Mouse (Mus musculus): ENCODE data around the gene Gtdc1. TPM values are rescaled to one million over a fixed set of nuclear protein-coding genes. Genes with fewer than 3 reads are reported as not detected.
A peak's percentile ranks its signal among the peaks of the same experiment; 100 is the strongest.

The Gtdc1 gene
- polyA plus RNA-seq, 1 experiment from 2014 or later = 13.7 TPM

GRCm38 (mm10) chr2:44539121-44539634 is 388.3 kb downstream of the Gtdc1 start:
- Histone ChIP-seq H3K36me3 (no peaks in the 10 kb centered on the region), H3K27me3 (no peaks in the 10 kb centered on the region), H3K9me3 (no peaks in the 10 kb centered on the region), H3K9ac (replicated peaks) (no peak overlapping the region), H3K27ac (replicated peaks) (no peak overlapping the region), H3K4me2 (replicated peaks) (no peak overlapping the region), H3K4me3 (no peak overlapping the region), H3K4me1 (no peaks in the 10 kb centered on the region)
- no peak for ATAC-seq (ENCODE audit: low FRiP score, low read depth)
- 65% methylated on average over 5 of the region's 5 CpGs for WGBS

GRCm38 (mm10) chr2:44538135-44538534 is 389.3 kb downstream of the Gtdc1 start:
- H3K4me1 ChIP-seq = no peaks in the 10 kb centered on the region
- H3K27ac ChIP-seq (replicated peaks) = no peak overlapping the region
- no peak overlapping the region for H3K9ac ChIP-seq (replicated peaks)
- H3K9me3 ChIP-seq = no peaks in the 10 kb centered on the region
- WGBS = 13% methylated on average over 4 of the region's 4 CpGs
- H3K36me3 ChIP-seq = no peaks in the 10 kb centered on the region
- H3K4me2 ChIP-seq (replicated peaks) = no peak overlapping the region
- H3K27me3 ChIP-seq = no peaks in the 10 kb centered on the region
- ATAC-seq (ENCODE audit: low FRiP score, low read depth) = no peak
- no peak overlapping the region for H3K4me3 ChIP-seq

DNA sequence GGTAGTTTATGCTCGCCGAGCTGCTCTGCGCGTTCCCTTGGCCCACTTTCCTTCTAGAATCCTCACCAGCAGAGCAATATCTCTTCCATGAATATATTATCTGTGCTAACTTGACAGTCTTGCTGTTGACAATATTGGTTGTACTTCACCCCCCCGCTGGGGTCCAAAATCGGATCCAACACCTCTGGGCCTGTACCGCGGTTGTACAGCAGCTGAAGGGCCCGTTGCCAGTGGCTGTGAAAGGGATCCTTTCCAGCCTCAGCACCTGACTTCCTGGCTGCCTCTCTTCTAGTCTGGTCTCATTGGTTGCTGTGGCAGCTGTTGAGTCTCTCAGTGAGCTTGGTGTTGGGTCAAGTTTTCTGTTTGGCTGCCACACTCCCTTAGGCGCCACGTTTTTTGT is 391.7 kb downstream of the Gtdc1 start:
- H3K36me3 ChIP-seq = no peaks in the 10 kb centered on the region
- ATAC-seq (ENCODE audit: low FRiP score, low read depth) = no peak
- H3K27ac ChIP-seq (replicated peaks) = no peak overlapping the region
- no peaks in the 10 kb centered on the region for H3K4me1 ChIP-seq
- H3K4me2 ChIP-seq (replicated peaks) = no peak overlapping the region
- WGBS = 96% methylated on average over 11 of the region's 11 CpGs
- H3K9ac ChIP-seq (replicated peaks) = no peak overlapping the region
- H3K27me3 ChIP-seq = no peaks in the 10 kb centered on the region
- H3K9me3 ChIP-seq = no peaks in the 10 kb centered on the region
- H3K4me3 ChIP-seq = no peak overlapping the region

GRCm38 (mm10) chr2:44535136-44535675 is 392.3 kb downstream of the Gtdc1 start:
- 89% methylated on average over 10 of the region's 10 CpGs for WGBS

DNA sequence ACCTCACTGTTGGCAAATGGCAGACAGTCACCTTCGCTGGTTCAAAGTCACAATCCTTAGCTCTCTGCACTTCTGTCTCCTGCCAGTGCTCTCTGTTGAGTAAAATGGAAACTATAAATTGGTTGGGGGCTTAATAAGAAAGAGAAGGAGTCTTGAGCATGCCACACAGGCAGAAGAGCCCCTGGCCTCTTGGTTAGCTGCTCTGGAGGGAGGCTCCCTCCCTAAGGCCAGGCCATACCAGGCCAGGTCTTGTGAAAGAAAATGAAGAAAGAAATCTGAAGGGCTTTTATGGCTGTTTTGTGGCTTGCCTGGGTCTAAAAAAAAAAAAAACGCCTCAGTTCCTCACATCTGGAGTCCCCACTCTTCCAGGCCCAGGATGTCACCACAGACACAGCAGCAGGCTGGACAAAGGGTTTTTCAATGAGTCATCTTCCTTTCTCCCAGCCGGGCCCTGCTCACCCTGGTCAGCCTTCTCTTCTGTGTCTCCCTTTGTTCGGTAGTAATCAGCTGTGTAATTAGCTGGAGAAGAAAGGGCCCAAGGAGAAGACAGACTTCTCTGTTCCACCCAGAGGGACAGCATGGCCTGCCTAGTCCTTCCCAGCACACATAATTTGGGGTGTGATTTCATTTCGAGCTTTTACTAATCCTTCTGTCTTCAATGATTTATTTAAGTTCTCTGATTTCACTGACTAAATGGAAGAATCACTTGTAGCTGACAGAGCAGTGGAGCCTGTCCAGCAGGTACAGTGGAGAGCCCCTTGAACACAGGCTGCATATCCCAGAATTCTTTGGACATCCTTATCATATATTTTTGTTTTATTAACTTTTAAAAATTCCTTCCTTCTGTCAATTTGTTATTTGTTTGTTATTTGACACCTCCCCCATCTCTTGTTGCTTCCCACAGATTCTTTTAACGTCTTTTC is 401.1 kb downstream of the Gtdc1 start:
- H3K4me3 ChIP-seq = no peak overlapping the region
- no peak overlapping the region for H3K4me2 ChIP-seq (replicated peaks)
- ATAC-seq (ENCODE audit: low FRiP score, low read depth) = peak; percentile 75
- no peaks in the 10 kb centered on the region for H3K27me3 ChIP-seq
- H3K9me3 ChIP-seq = no peaks in the 10 kb centered on the region
- H3K4me1 ChIP-seq = peaks cover 24% of the 10 kb centered on the region
- 11% methylated on average over 6 of the region's 6 CpGs for WGBS
- no peaks in the 10 kb centered on the region for H3K36me3 ChIP-seq
- peak overlapping the region; percentile 69 for H3K27ac ChIP-seq (replicated peaks)
- no peak overlapping the region for H3K9ac ChIP-seq (replicated peaks)

More at GRCm38 (mm10) chr2:44535136-44535675, 392.3 kb downstream of the Gtdc1 start:
- Histone ChIP-seq H3K36me3 (no peaks in the 10 kb centered on the region), H3K27ac (replicated peaks) (no peak overlapping the region), H3K27me3 (no peaks in the 10 kb centered on the region), H3K9me3 (no peaks in the 10 kb centered on the region), H3K4me2 (replicated peaks) (no peak overlapping the region), H3K4me1 (no peaks in the 10 kb centered on the region), H3K4me3 (no peak overlapping the region), H3K9ac (replicated peaks) (no peak overlapping the region)
- ATAC-seq (ENCODE audit: low FRiP score, low read depth) = no peak

DNA sequence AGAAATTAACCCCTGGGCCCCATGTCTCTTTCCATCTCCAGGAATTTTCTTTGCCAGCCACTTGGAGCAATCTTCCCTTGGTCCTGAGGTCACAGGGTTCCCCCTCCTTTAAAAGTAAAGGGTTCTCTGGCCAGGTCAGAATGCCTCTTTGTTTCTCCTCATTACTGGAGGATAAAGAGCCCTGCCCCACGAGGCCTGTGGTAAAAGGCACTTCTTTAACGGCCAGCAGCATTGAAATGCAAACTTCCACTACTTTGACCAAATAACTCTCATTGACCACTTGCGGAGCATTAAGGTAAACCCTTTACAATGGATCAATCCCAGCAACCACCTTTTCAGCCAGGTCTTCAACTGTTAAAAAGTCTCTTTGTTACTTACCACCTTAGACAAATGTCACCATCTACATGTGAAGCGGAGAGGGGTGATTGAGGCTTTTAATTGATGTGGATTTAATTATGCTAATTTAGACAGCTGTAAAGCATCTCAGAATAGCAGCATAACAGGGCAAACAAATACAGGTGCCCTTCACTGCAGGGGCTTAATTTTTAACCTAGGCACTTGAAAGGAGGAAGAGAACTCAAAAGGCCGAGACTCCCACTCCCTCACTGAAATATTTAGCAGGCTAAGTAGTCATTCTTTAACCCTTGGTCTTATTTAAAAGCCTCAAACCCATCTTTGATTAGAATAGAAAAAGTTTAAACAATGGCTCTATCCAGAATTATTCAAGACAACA is 402.1 kb downstream of the Gtdc1 start:
- H3K4me1 ChIP-seq = peaks cover 24% of the 10 kb centered on the region
- H3K27me3 ChIP-seq = no peaks in the 10 kb centered on the region
- H3K4me2 ChIP-seq (replicated peaks) = no peak overlapping the region
- H3K36me3 ChIP-seq = no peaks in the 10 kb centered on the region
- ATAC-seq (ENCODE audit: low FRiP score, low read depth) = 0 out of 2 replicates have a peak, but pooled peaks have one; percentile 14
- no peak overlapping the region for H3K4me3 ChIP-seq
- 17% methylated on average over 5 of the region's 5 CpGs for WGBS
- H3K27ac ChIP-seq (replicated peaks) = no peak overlapping the region
- H3K9ac ChIP-seq (replicated peaks) = no peak overlapping the region
- no peaks in the 10 kb centered on the region for H3K9me3 ChIP-seq

- no peak overlapping the region for H3K9ac ChIP-seq (replicated peaks)
- ATAC-seq (ENCODE audit: low FRiP score, low read depth) = no peak
- WGBS = 82% methylated on average over 3 of the region's 3 CpGs
- peaks cover 2% of the 10 kb centered on the region for H3K4me1 ChIP-seq
- H3K36me3 ChIP-seq = no peaks in the 10 kb centered on the region
- H3K4me3 ChIP-seq = no peak overlapping the region
- no peak overlapping the region for H3K4me2 ChIP-seq (replicated peaks)
- no peaks in the 10 kb centered on the region for H3K9me3 ChIP-seq
- H3K27ac ChIP-seq (replicated peaks) = no peak overlapping the region
- H3K27me3 ChIP-seq = no peaks in the 10 kb centered on the region
Observed at GRCm38 (mm10) chr2:44519236-44519635, 408.2 kb downstream of the Gtdc1 start.

- H3K27ac ChIP-seq (replicated peaks) = no peak overlapping the region
- 82% methylated on average over 4 of the region's 4 CpGs for WGBS
- H3K9me3 ChIP-seq = no peaks in the 10 kb centered on the region
- H3K27me3 ChIP-seq = no peaks in the 10 kb centered on the region
- ATAC-seq (ENCODE audit: low FRiP score, low read depth) = no peak
- H3K4me1 ChIP-seq = no peaks in the 10 kb centered on the region
- no peak overlapping the region for H3K4me2 ChIP-seq (replicated peaks)
- no peaks in the 10 kb centered on the region for H3K36me3 ChIP-seq
- H3K9ac ChIP-seq (replicated peaks) = no peak overlapping the region
- H3K4me3 ChIP-seq = no peak overlapping the region
Observed at GRCm38 (mm10) chr2:44518085-44518484, 409.4 kb downstream of the Gtdc1 start.

Other genes with a start within 250 kb of the Gtdc1 start
- 66.6 and 68.7 TPM in 2 replicates for gene Zeb2, start 189.7 kb upstream of the Gtdc1 start, polyA plus RNA-seq (2016; fragmentation: Nextera tagmentation; extraction: Ambion mirVana)